Mouse (Mus musculus): ENCODE results near the gene Aurkb. TPM values are rescaled to one million over a fixed set of nuclear protein-coding genes. Genes with fewer than 3 reads are reported as not detected.
A peak's percentile ranks its signal among the peaks of the same experiment; 100 is the strongest.

Gene Aurkb
- total and polyA plus RNA-seq, 2 experiments from 2014 or later = 12.5 to 13.9 TPM

DNA sequence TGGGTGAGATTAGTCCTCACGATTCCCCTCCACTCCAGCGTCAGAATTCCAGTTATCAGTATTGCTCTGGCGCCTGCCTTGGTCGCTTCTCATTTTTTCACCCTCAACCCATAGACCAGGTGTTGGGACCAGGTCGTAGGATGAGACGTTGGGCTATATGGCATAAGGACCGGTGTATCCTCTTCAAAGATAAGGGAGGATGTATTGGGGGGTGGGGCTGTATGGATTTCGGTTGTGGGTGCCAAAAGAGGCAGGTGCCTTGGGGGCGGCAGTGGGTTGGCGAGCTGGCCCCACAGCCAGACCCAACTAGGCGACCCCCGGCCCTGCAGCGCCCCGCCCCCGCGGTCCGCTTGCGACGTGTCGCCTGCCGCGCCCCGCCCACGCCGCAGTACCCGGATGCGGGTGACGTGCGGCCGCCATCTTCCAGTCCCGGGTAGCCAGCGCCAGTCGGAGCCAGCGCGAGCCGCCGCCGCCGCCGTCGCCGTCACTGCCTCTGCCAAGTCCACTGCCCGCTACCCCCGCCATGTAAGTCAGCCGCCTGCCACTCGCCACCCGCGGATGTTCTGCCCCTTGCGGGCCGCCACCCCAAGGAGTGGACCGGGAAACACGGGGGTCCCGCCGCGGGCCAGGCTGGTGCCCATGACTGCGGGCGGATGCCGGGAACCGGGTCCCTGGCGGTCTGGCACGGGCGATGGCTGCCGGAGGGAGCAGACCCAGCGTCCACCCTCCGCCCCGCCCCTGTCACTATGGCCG is 42.8 kb downstream of the Aurkb start, which contains the start of gene Vamp2:
TSS of gene Vamp2 (plus strand) at position 388 of the 753 bp plus-strand sequence.
- peak; percentile 94 for ATAC-seq

DNA sequence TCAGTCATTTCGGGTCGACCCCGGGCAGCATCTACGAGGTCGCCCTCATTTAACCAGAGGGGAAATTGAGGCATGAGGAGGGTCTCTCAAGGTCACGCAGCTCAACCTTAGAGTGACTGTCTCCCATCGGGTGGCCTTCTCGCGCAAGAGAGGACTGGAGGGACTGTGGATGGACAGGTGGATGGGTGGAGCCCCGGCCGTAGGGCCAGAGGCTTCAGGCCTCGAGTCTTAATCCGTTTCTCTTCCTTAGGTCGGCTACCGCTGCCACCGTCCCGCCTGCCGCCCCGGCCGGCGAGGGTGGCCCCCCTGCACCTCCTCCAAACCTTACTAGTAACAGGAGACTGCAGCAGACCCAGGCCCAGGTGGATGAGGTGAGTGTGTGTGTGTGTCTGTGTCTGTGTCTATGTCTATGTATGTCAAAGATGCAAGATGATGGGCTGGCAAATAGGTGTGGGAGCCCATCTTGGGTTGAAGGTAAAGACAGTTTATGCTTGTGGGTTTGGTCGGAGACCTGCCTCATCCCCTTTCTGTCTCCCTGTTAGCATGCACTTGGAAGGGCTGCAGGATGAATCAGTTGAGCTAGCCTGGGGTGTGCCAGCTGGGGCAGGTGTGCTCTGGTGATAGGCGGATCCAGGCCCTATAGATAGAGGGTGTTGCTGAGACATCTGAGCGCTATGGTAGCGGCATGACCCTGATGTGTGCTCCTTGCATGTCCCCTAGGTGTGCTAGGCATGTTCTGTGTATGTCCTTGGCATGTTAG is 43.6 kb downstream of the Aurkb start:
- peak overlapping the region; percentile 99 for H3K4me3 ChIP-seq (ENCODE audit: low read depth, low read length)
- WGBS = 11% methylated on average over 25 of the region's 25 CpGs
- TF ChIP-seq CTCF (IDR thresholded peaks at IDR 0.05; ENCODE audit: low read depth) = no peak
- ATAC-seq (peak; percentile 11; the same call in 1 of the 2 replicates), DNase-seq (no peak)
- no peaks in the 10 kb centered on the region for H3K27me3 ChIP-seq (ENCODE audit: insufficient read depth, low read length)
- peaks cover 14% of the 10 kb centered on the region for H3K4me1 ChIP-seq (ENCODE audit: insufficient read depth)
- H3K9me3 ChIP-seq (ENCODE audit: low read length) = no peaks in the 10 kb centered on the region
- peak overlapping the region; percentile 97 for H3K27ac ChIP-seq (ENCODE audit: low read depth, low read length)
- peaks cover 19% of the 10 kb centered on the region for H3K36me3 ChIP-seq (ENCODE audit: insufficient read depth)
- peak overlapping the region; percentile 91 for H3K4me2 ChIP-seq (ENCODE audit: low read depth)
- peak overlapping the region; percentile 100 for H3K9ac ChIP-seq

More for the DNA sequence above, 42.8 kb downstream of the Aurkb start, which contains the start of gene Vamp2:
- H3K9ac ChIP-seq = peak within 1 kb of the TSS; percentile 100
- H3K9me3 ChIP-seq (ENCODE audit: low read length) = no peaks in the 10 kb centered on the region
- peak within 1 kb of the TSS; percentile 97 for H3K27ac ChIP-seq (ENCODE audit: low read depth, low read length)
- peak; percentile 4; the same call in 1 of the 2 replicates for TF ChIP-seq CTCF (IDR thresholded peaks at IDR 0.05; ENCODE audit: low read depth)
- peak; percentile 95 for DNase-seq
- H3K4me1 ChIP-seq (ENCODE audit: insufficient read depth) = peaks cover 14% of the 10 kb centered on the region
- H3K4me3 ChIP-seq (ENCODE audit: low read depth, low read length) = peak within 1 kb of the TSS; percentile 99
- WGBS = under 1% methylated on average over 50 of the region's 67 CpGs
- peak within 1 kb of the TSS; percentile 91 for H3K4me2 ChIP-seq (ENCODE audit: low read depth)
- H3K27me3 ChIP-seq (ENCODE audit: insufficient read depth, low read length) = no peaks in the 10 kb centered on the region
- peaks cover 19% of the 10 kb centered on the region for H3K36me3 ChIP-seq (ENCODE audit: insufficient read depth)

DNA sequence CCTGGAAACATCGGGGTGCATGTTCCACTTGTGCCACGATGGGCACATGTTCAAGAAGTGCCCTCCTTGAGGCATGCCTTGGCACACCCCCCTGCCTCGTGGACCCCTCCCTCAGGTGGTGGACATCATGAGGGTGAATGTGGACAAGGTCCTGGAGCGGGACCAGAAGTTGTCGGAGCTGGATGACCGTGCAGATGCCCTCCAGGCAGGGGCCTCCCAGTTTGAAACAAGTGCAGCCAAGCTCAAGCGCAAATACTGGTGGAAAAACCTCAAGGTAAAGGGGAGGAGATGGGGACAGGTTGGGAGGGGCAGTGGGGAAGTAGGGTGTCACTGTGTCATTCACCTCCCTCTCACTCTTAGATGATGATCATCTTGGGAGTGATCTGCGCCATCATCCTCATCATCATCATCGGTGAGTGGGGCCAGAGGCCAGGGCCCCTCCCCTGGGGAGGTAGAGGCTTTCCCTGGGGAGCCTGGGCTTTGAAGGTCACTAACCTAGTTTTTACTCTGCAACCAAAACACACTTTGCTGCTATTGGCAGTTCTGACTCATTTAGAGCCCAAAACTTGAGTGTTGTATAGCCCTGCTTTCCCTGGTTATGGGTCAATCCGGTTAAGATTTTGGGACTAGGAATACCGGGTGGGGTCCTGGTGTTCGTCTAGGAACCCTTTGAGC is 44.3 kb downstream of the Aurkb start:
- peaks cover 18% of the 10 kb centered on the region for H3K4me1 ChIP-seq (ENCODE audit: insufficient read depth)
- peaks cover 19% of the 10 kb centered on the region for H3K36me3 ChIP-seq (ENCODE audit: insufficient read depth)
- peak overlapping the region; percentile 100 for H3K9ac ChIP-seq
- H3K4me2 ChIP-seq (ENCODE audit: low read depth) = peak overlapping the region; percentile 91
- ATAC-seq = no peak
- 84% methylated on average over 12 of the region's 12 CpGs for WGBS
- H3K27me3 ChIP-seq (ENCODE audit: insufficient read depth, low read length) = no peaks in the 10 kb centered on the region
- H3K9me3 ChIP-seq (ENCODE audit: low read length) = no peaks in the 10 kb centered on the region
- TF ChIP-seq CTCF (IDR thresholded peaks at IDR 0.05; ENCODE audit: low read depth) = no peak
- peak overlapping the region; percentile 97 for H3K27ac ChIP-seq (ENCODE audit: low read depth, low read length)
- peak overlapping the region; percentile 99 for H3K4me3 ChIP-seq (ENCODE audit: low read depth, low read length)
- DNase-seq = no peak

DNA sequence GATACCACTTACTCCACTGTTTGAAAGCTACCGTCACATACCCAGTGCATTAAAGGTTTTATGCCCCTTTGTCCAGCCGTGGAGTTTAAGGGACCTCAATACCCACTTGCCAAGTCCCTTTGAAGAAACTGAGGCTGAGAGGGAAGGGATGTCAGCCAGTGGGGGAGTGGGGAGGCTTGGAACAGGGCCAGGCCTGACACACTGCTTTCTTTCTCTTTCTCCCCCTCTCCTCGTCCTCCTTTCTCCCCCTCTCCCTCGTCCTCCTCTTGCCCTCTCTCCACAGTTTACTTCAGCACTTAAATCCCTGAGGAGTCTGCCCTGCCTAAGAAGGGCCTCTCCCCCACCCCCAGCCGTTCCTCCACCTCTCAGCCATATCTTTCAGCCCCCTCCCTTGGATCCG is 44.9 kb downstream of the Aurkb start:
- Histone ChIP-seq H3K4me1 (ENCODE audit: insufficient read depth) (peaks cover 18% of the 10 kb centered on the region), H3K9me3 (ENCODE audit: low read length) (no peaks in the 10 kb centered on the region), H3K4me2 (ENCODE audit: low read depth) (peak overlapping the region; percentile 91), H3K36me3 (ENCODE audit: insufficient read depth) (peaks cover 19% of the 10 kb centered on the region), H3K4me3 (ENCODE audit: low read depth, low read length) (no peak overlapping the region), H3K27me3 (ENCODE audit: insufficient read depth, low read length) (no peaks in the 10 kb centered on the region), H3K9ac (peak overlapping the region; percentile 100), H3K27ac (ENCODE audit: low read depth, low read length) (peak overlapping the region; percentile 97; the same call in 1 of the 2 replicates)
- no peak for TF ChIP-seq CTCF (IDR thresholded peaks at IDR 0.05; ENCODE audit: low read depth)
- no peak for DNase-seq
- no peak for ATAC-seq
- 47% methylated on average over 6 of the region's 6 CpGs for WGBS

DNA sequence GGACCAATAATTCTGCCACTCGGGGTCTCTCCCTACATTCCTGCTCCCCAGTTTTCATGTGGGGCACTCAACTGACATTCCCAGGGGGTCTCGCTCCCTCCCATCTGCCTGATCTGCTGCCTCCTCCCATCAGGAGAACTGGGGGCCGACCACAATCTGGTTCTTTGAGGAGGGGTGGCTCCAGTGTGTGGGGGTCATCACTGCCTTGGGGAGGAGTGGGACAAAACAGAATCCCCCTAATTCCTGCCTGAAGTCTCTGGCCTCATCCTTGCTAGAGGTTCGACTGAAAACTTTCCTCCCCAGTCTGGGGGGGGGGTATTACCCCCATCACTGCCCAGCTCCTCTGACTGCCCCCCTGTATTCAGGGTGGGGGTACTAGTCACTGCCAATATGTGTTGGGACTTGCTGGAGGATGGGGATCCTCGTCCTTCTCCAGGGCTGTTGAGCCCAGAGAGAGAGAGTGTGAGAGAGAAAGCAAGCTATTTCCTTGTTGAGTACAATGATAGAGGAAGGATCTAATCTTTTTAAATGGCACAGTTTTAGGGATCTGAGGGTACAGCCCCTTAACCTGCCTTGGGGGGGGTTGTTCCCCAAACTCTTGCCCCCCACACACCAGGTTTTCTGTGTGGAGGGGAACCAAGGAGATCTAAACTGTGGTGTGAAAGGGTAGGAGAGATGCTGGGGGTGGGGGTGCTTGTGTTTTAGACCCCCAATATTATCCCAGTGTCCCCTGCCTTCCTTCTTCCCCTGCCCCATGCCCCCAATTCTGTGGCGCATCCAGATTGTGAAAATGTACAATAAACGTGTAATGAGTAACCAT is 46.3 kb downstream of the Aurkb start:
- Histone ChIP-seq H3K4me2 (ENCODE audit: low read depth) (no peak overlapping the region), H3K4me3 (ENCODE audit: low read depth, low read length) (no peak overlapping the region), H3K9me3 (ENCODE audit: low read length) (no peaks in the 10 kb centered on the region), H3K36me3 (ENCODE audit: insufficient read depth) (peaks cover 19% of the 10 kb centered on the region), H3K9ac (no peak overlapping the region), H3K4me1 (ENCODE audit: insufficient read depth) (peaks cover 25% of the 10 kb centered on the region), H3K27ac (ENCODE audit: low read depth, low read length) (no peak overlapping the region), H3K27me3 (ENCODE audit: insufficient read depth, low read length) (no peaks in the 10 kb centered on the region)
- no peak for TF ChIP-seq CTCF (IDR thresholded peaks at IDR 0.05; ENCODE audit: low read depth)
- 63% methylated on average over 7 of the region's 7 CpGs for WGBS
- DNase-seq = no peak
- no peak for ATAC-seq

DNA sequence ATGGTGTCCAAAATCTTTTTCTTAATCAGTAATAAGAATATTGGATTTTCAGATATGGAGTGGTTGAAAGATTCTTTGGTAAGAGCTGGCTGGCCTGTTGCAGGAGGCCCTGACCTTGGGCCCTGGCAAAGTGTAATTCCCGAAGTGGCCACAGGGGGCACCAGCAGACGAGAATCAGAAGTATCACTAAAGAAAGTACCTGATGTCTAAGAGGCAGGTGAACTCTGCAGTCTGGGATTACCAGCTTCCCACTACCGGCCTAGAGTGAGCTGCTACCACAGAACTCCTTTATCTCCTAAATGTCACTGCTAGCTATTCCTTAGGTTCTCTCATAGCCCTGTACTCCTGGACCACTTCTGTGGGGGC is 46.9 kb downstream of the Aurkb start:
- Histone ChIP-seq H3K36me3 (ENCODE audit: insufficient read depth) (peaks cover 19% of the 10 kb centered on the region), H3K9me3 (ENCODE audit: low read length) (no peaks in the 10 kb centered on the region), H3K4me3 (ENCODE audit: low read depth, low read length) (no peak overlapping the region), H3K4me1 (ENCODE audit: insufficient read depth) (peaks cover 29% of the 10 kb centered on the region), H3K9ac (no peak overlapping the region), H3K27ac (ENCODE audit: low read depth, low read length) (0 out of 2 replicates have a peak overlapping the region, but pooled peaks have one; percentile 2), H3K27me3 (ENCODE audit: insufficient read depth, low read length) (no peaks in the 10 kb centered on the region), H3K4me2 (ENCODE audit: low read depth) (no peak overlapping the region)
- no peak for ATAC-seq
- TF ChIP-seq CTCF (IDR thresholded peaks at IDR 0.05; ENCODE audit: low read depth) = peak; percentile 81
- peak; percentile 71 for DNase-seq
- 5% methylated on average over 3 of the region's 3 CpGs for WGBS

Measured in forebrain, postnatal 0 days (tissue).